Mouse (Mus musculus) liver, embryonic 14.5 days (tissue): Measurements from ENCODE around the gene Rap2b. TPM values are rescaled to one million over a fixed set of nuclear protein-coding genes. Genes with fewer than 3 reads are reported as not detected.

Source experiments
- ATAC-seq: fragments of 200-750 bp; cut with Nextera tagmentation; 2 replicates; pipeline ENCODE4 v1.8.0; 2017; ENCODE audit warnings: moderate number of reproducible peaks, mild to moderate bottlenecking, moderate library complexity; ENCODE audit not compliant: insufficient read depth
- DNase-seq, 3 experiments: peaks; one replicate each; pipeline ENCODE4 v3.0.0-alpha.2; 2012 to 2013; ENCODE audit warnings: low read depth in 3 of 3, low spot score in 3 of 3
- H3K27ac ChIP-seq: fragments of 300-500 bp; sonication (generic); 2 replicates; pipeline ENCODE4 v1.5.1; 2014; ENCODE audit warnings: moderate library complexity, mild to moderate bottlenecking, control low read depth, inconsistent platforms
- H3K27me3 ChIP-seq: fragments of 300-500 bp; sonication (generic); 2 replicates; pipeline ENCODE4 v1.6.1; 2014; ENCODE audit warnings: mild to moderate bottlenecking, low read length, moderate library complexity; ENCODE audit not compliant: control insufficient read depth, insufficient read depth
- H3K36me3 ChIP-seq: fragments of 300-500 bp; sonication (generic); replicated peaks from 2 replicates; pipeline ENCODE4 v1.6.1; 2014; ENCODE audit warnings: low read depth; ENCODE audit not compliant: control insufficient read depth, insufficient read depth
- H3K4me1 ChIP-seq, 2 experiments: fragments of 200-500 bp in 1 of 2; fragments of 300-500 bp in 1 of 2; sonication (generic) in 1 of 2; replicated peaks; 2 replicates each; pipeline ENCODE4 v1.6.1; 2012 to 2014; ENCODE audit warnings: antibody characterized with exemption in 1 of 2, inconsistent platforms in 1 of 2, low read length in 1 of 2; ENCODE audit not compliant: control insufficient read depth in 2 of 2, insufficient read depth in 2 of 2
- H3K4me2 ChIP-seq: fragments of 300-500 bp; sonication (generic); 2 replicates; pipeline ENCODE4 v1.6.1; 2014; ENCODE audit warnings: low read depth, mild to moderate bottlenecking, control low read depth, moderate library complexity
- H3K4me3 ChIP-seq, 2 experiments: fragments of 200-500 bp in 1 of 2; fragments of 300-500 bp in 1 of 2; sonication (generic) in 1 of 2; 2 replicates each; pipeline ENCODE4 v1.5.1; 2012 to 2014; ENCODE audit warnings: low read depth in 2 of 2, low read length in 2 of 2, mild to moderate bottlenecking in 2 of 2, control low read depth in 1 of 2, inconsistent platforms in 1 of 2, moderate library complexity in 1 of 2; ENCODE audit not compliant: insufficient read depth in 1 of 2
- H3K9ac ChIP-seq: fragments of 300-500 bp; sonication (generic); replicated peaks from 2 replicates; pipeline ENCODE4 v1.6.1; 2014; ENCODE audit warnings: mild to moderate bottlenecking, control low read depth, moderate library complexity
- H3K9me3 ChIP-seq: fragments of 300-500 bp; sonication (generic); 2 replicates; pipeline ENCODE4 v1.6.1; 2016; ENCODE audit warnings: low read length, mixed read lengths; ENCODE audit not compliant: control insufficient read depth
- CTCF ChIP-seq: IDR thresholded peaks from 2 replicates; pipeline ENCODE4 v1.5.1; 2016; ENCODE audit warnings: antibody characterized with exemption, low read depth, control low read depth
- EP300 ChIP-seq: IDR thresholded peaks from 2 replicates; pipeline ENCODE4 v1.6.1; 2016; ENCODE audit warnings: antibody characterized with exemption, low read depth
- WGBS: fragments of 180-500 bp; shearing (Covaris S2); extraction: QIAGEN DNeasy Blood & Tissue Kit; methylation state at CpG from one replicate; pipeline ENCODE4 v1.1.7; 2014; ENCODE audit not compliant: insufficient replicate concordance; 5-methylcytosine and 5-hydroxymethylcytosine counted together
- polyA plus RNA-seq, 2 experiments: library from polyadenylated mRNA; depleted of rRNA in 1 of 2; stranded (reverse) in 1 of 2; unstranded in 1 of 2; fragments of >200 nt; fragmentation: Nextera tagmentation in 1 of 2; extraction: Ambion mirVana in 1 of 2; gene quantifications; 2 replicates each; pipeline versions ENCODE4 v1.2.1 to v1.2.3; 2012 to 2014

Gene Rap2b
- polyA plus RNA-seq, 2 experiments: 1.6 to 2.7 TPM

DNA sequence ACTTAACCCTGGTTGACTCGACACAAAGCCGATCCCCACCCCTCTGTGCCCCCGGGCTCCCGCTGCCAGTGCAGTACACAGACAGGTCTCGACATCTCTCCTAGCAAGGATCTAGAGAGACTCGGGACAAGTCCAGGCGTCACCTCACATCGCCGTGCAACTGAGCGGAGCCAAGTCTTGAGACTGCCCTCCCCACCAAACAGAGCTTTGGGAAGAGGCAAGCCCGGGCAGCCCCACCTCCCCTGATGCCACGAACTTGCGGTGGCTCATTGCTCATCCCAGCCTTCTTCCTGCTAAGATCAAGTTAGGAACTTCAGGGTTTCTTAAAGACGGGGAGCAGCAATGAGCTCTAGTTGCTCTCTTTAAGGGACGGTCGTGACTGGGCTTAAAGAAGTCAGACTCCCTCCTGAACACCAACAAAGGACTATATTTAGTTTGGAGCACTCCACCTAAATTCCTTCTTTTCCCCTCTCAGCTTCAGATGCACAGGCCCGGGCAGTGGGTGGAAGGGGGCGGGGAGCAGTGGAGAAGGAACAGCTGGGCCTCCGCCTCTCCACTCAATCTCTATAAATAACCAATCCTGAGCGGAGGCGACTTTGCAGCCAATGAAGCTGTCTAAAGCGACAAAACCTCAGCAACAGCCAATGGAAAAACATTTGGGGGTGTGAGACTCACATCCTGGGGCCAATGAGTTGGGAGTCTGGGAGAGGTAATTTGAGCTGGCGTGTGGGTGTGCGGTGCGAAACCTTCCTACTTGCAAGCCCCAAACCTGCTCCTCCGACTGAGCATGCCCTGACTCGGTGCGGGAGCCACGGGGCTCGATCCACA, 1.9 kb downstream of the Rap2b start:
- H3K4me3 ChIP-seq: peak overlapping the region; percentile 71 to 78
- under 1% methylated on average over 30 of the region's 30 CpGs for WGBS
- peaks cover 0 to 2% of the 10 kb centered on the region in 2 experiments; a peak in 3 of 4 replicates for H3K4me1 ChIP-seq
- H3K36me3 ChIP-seq: no peaks in the 10 kb centered on the region
- TF ChIP-seq CTCF: no peak
- TF ChIP-seq EP300: no peak
- H3K27me3 ChIP-seq: no peaks in the 10 kb centered on the region
- peak; percentile 81 to 86 (median 81) for DNase-seq
- H3K9ac ChIP-seq: 0 out of 2 replicates have a peak overlapping the region, but pooled peaks have one; percentile 4
- peak overlapping the region; percentile 89 for H3K4me2 ChIP-seq
- no peak overlapping the region for H3K27ac ChIP-seq
- peak; percentile 80 for ATAC-seq
- H3K9me3 ChIP-seq: no peaks in the 10 kb centered on the region

GRCm38 (mm10) chr3:61363989-61364660, 2.7 kb downstream of the Rap2b start:
- H3K9me3 ChIP-seq: no peaks in the 10 kb centered on the region
- peak overlapping the region; percentile 89 for H3K4me2 ChIP-seq
- peak overlapping the region; percentile 77 for H3K9ac ChIP-seq
- TF ChIP-seq CTCF: no peak
- 0 out of 2 replicates have a peak, but pooled peaks have one; percentile 6 for TF ChIP-seq EP300
- H3K27me3 ChIP-seq: no peaks in the 10 kb centered on the region
- WGBS: under 1% methylated on average over 51 of the region's 51 CpGs
- H3K27ac ChIP-seq: peak overlapping the region; percentile 47; the same call in 1 of the 2 replicates
- H3K4me3 ChIP-seq: peak overlapping the region; percentile 77 to 78
- DNase-seq (peak; percentile 78 to 86 (median 80)), ATAC-seq (peak; percentile 85)
- no peaks in the 10 kb centered on the region for H3K36me3 ChIP-seq
- H3K4me1 ChIP-seq: peaks cover 0 to 2% of the 10 kb centered on the region in 2 experiments; a peak in 3 of 4 replicates

DNA sequence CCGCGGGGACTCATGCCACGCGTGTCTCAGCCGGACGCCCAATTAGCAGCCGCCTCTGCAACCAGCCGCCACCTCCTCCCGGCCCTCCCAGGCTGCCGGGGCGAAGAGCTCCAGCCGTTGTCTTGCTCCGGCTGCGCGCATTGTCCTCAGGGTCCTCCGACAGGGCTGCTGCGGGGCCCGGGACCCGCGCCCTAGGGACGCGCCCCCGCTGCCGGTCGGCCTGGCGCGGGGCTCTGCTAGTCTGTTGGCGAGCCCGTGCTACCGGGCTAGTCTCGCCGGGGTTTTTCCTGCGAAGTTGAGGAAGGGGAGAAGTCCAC, 3.2 kb downstream of the Rap2b start:
- DNase-seq: no peak
- Histone ChIP-seq H3K4me2 (peak overlapping the region; percentile 89), H3K27me3 (no peaks in the 10 kb centered on the region), H3K9me3 (no peaks in the 10 kb centered on the region), H3K4me1 (peaks cover 0 to 2% of the 10 kb centered on the region in 2 experiments; a peak in 3 of 4 replicates), H3K36me3 (no peaks in the 10 kb centered on the region), H3K4me3 (peak overlapping the region; percentile 77 to 78), H3K9ac (peak overlapping the region; percentile 77), H3K27ac (no peak overlapping the region)
- WGBS: under 1% methylated on average over 33 of the region's 33 CpGs
- peak; percentile 32 for ATAC-seq
- TF ChIP-seq CTCF: no peak
- no peak for TF ChIP-seq EP300

GRCm38 (mm10) chr3:61364978-61365778, 3.7 kb downstream of the Rap2b start:
- H3K9me3 ChIP-seq: no peaks in the 10 kb centered on the region

More at GRCm38 (mm10) chr3:61364978-61365778, 3.7 kb downstream of the Rap2b start:
- peak in 1 of 3 experiments; percentile 22 for DNase-seq
- Histone ChIP-seq H3K27me3 (no peaks in the 10 kb centered on the region), H3K4me1 (peaks cover 0 to 2% of the 10 kb centered on the region in 2 experiments; a peak in 3 of 4 replicates), H3K4me2 (peak overlapping the region; percentile 89), H3K9ac (peak overlapping the region; percentile 77), H3K36me3 (no peaks in the 10 kb centered on the region), H3K4me3 (peak overlapping the region; percentile 77 to 78), H3K27ac (no peak overlapping the region)
- under 1% methylated on average over 68 of the region's 68 CpGs for WGBS
- TF ChIP-seq EP300: no peak
- peak; percentile 36 for TF ChIP-seq CTCF
- ATAC-seq: peak; percentile 12; the same call in 1 of the 2 replicates
